Mouse (Mus musculus) c-Kit-negative CD71-positive TER-119-positive erythroid progenitor cells, embryonic 14.5 days (primary cell): ENCODE data around the gene Dhx37.
A peak's percentile ranks its signal among the peaks of the same experiment; 100 is the strongest.

Source experiments
- DNase-seq: peaks from one replicate; pipeline ENCODE4 v3.0.0-alpha.2; 2013; ENCODE audit warnings: low read depth, low spot score

Dhx37 gene

GRCm38 (mm10) chr5:125433793-125434337 is at the start of gene Dhx37:
TSS of gene Dhx37 (minus strand) at chr5:125434121.
- peak; percentile 93 for DNase-seq

- no peak for DNase-seq
Observed at GRCm38 (mm10) chr5:125482474-125482873, 48.6 kb upstream of the Dhx37 start.

GRCm38 (mm10) chr5:125480434-125481231 is 46.7 kb upstream of the Dhx37 start:
- no peak for DNase-seq

- no peak for DNase-seq
Observed at GRCm38 (mm10) chr5:125479376-125479775, 45.5 kb upstream of the Dhx37 start.

GRCm38 (mm10) chr5:125478037-125478436 is 44.1 kb upstream of the Dhx37 start:
- DNase-seq, result no peak

- no peak for DNase-seq
Observed at GRCm38 (mm10) chr5:125477533-125477932, 43.6 kb upstream of the Dhx37 start.

GRCm38 (mm10) chr5:125476799-125477198 is 42.9 kb upstream of the Dhx37 start:
- no peak for DNase-seq

GRCm38 (mm10) chr5:125476286-125476625 is 42.3 kb upstream of the Dhx37 start:
- DNase-seq, result no peak

GRCm38 (mm10) chr5:125475601-125476285 is 41.8 kb upstream of the Dhx37 start, which contains the start of gene Aacs:
TSS of gene Aacs (plus strand) at chr5:125475814.
- peak; percentile 95 for DNase-seq

GRCm38 (mm10) chr5:125475030-125475429 is 41.1 kb upstream of the Dhx37 start:
- DNase-seq, result no peak

GRCm38 (mm10) chr5:125472796-125473475 is 39.0 kb upstream of the Dhx37 start:
- no peak for DNase-seq

- no peak for DNase-seq
Observed at GRCm38 (mm10) chr5:125470713-125471112, 36.8 kb upstream of the Dhx37 start.

- no peak for DNase-seq
Observed at GRCm38 (mm10) chr5:125467261-125467660, 33.3 kb upstream of the Dhx37 start.

GRCm38 (mm10) chr5:125466483-125466882 is 32.6 kb upstream of the Dhx37 start:
- DNase-seq, result no peak

GRCm38 (mm10) chr5:125465701-125466106 is 31.8 kb upstream of the Dhx37 start:
- DNase-seq, result peak; percentile 96

GRCm38 (mm10) chr5:125465192-125465591 is 31.3 kb upstream of the Dhx37 start:
- no peak for DNase-seq

- no peak for DNase-seq
Observed at GRCm38 (mm10) chr5:125461868-125462445, 28.0 kb upstream of the Dhx37 start.

- no peak for DNase-seq
Observed at GRCm38 (mm10) chr5:125460574-125460973, 26.7 kb upstream of the Dhx37 start.

- DNase-seq, result no peak
Observed at GRCm38 (mm10) chr5:125457538-125457937, 23.6 kb upstream of the Dhx37 start.

- no peak for DNase-seq
Observed at GRCm38 (mm10) chr5:125456100-125456499, 22.2 kb upstream of the Dhx37 start.

GRCm38 (mm10) chr5:125452573-125452972 is 18.7 kb upstream of the Dhx37 start:
- no peak for DNase-seq

- DNase-seq, result no peak
Observed at GRCm38 (mm10) chr5:125449306-125449705, 15.4 kb upstream of the Dhx37 start.
